8 mouse cellular contexts compared by ENCODE assay signal in genomic region chr16:44139536-44140185, GRCm38 (mm10). TPM values are rescaled to one million over a fixed set of nuclear protein-coding genes. Genes with fewer than 3 reads are reported as not detected.
DNase-seq lines count a peak whose midpoint lies in the region; ATAC-seq lines count a peak whose summit lies in the region.

Gene Atp6v1a, minus strand, starts transcription at chr16:44139705.
Gene Naa50, plus strand, starts transcription at chr16:44139830.

- peak within 1 kb of the TSS; percentile 95 for H3K9ac ChIP-seq in embryonic facial prominence, embryonic 12.5 days
- peak within 1 kb of the TSS; percentile 95 for H3K9ac ChIP-seq in limb, embryonic 15.5 days

- peak; percentile 90 for DNase-seq in layer of hippocampus, adult 11-12 months (ENCODE audit: low spot score)
- DNase-seq in layer of hippocampus, adult 9-10 months (ENCODE audit: low spot score) = no peak
- peak; percentile 91 to 93 for DNase-seq in heart, adult 18-20 months
- DNase-seq in kidney, adult 8-10 months = peak; percentile 90 to 91
- DNase-seq in monocyte, adult 2 months (ENCODE audit: low read depth in 1 of 2, low spot score in 2 of 2) = peak; percentile 77 to 83
- peak; percentile 87 to 88 for DNase-seq in spleen, postnatal 36 days (ENCODE audit: low spot score in 2 of 2)

- H3K4me2 ChIP-seq in embryonic facial prominence, embryonic 12.5 days (replicated peaks) = peak within 1 kb of the TSS; percentile 96
- H3K4me2 ChIP-seq in limb, embryonic 15.5 days = peak within 1 kb of the TSS; percentile 84

- no peaks in the 10 kb centered on the region for H3K27me3 ChIP-seq in embryonic facial prominence, embryonic 12.5 days
- H3K27me3 ChIP-seq in limb, embryonic 15.5 days = no peaks in the 10 kb centered on the region

- 1% methylated on average over 66 of the region's 71 CpGs for whole genome bisulfite sequencing in embryonic facial prominence, embryonic 12.5 days
- WGBS in limb, embryonic 15.5 days = under 1% methylated on average over 59 of the region's 71 CpGs

- peak within 1 kb of the TSS; percentile 97 for H3K27ac ChIP-seq in embryonic facial prominence, embryonic 12.5 days
- peak within 1 kb of the TSS; percentile 99 for H3K27ac ChIP-seq in limb, embryonic 15.5 days

- peak; percentile 87 for ATAC-seq in embryonic facial prominence, embryonic 12.5 days (ENCODE audit: insufficient number of reproducible peaks, insufficient read depth, low FRiP score, low TSS enrichment)
- ATAC-seq in limb, embryonic 15.5 days (ENCODE audit: insufficient number of reproducible peaks, low FRiP score, low TSS enrichment, low read depth) = peak; percentile 89

- H3K36me3 ChIP-seq in embryonic facial prominence, embryonic 12.5 days = no peaks in the 10 kb centered on the region
- H3K36me3 ChIP-seq in limb, embryonic 15.5 days = no peaks in the 10 kb centered on the region

- peaks cover 10% of the 10 kb centered on the region for H3K4me1 ChIP-seq in embryonic facial prominence, embryonic 12.5 days
- H3K4me1 ChIP-seq in limb, embryonic 15.5 days = peaks cover 14% of the 10 kb centered on the region

- H3K9me3 ChIP-seq in embryonic facial prominence, embryonic 12.5 days = no peaks in the 10 kb centered on the region
- no peaks in the 10 kb centered on the region for H3K9me3 ChIP-seq in limb, embryonic 15.5 days

- peak within 1 kb of the TSS; percentile 93 for H3K4me3 ChIP-seq in embryonic facial prominence, embryonic 12.5 days
- H3K4me3 ChIP-seq in limb, embryonic 15.5 days = peak within 1 kb of the TSS; percentile 97

RNA-seq across cellular contexts. Expression of gene Atp6v1a, which starts in this region (rescaled TPM):
- polyA plus RNA-seq in embryonic facial prominence, embryonic 12.5 days (2016; fragmentation: Nextera tagmentation; extraction: Ambion mirVana) = 40.7 and 44.9 TPM in 2 replicates
- 10 to 100 TPM; 24.7 to 27.8 TPM for total RNA-seq in heart, adult 18-20 months (2021)
- polyA plus RNA-seq in limb, embryonic 15.5 days (2015; fragmentation: Nextera tagmentation; extraction: Ambion mirVana) = 58.9 and 65.1 TPM in 2 replicates

RNA-seq across cellular contexts. Expression of gene Naa50, which starts in this region (rescaled TPM):
- 114 and 125 TPM in 2 replicates for polyA plus RNA-seq in embryonic facial prominence, embryonic 12.5 days (2016; fragmentation: Nextera tagmentation; extraction: Ambion mirVana)
- 10 to 100 TPM; 54.6 to 55.7 TPM for total RNA-seq in heart, adult 18-20 months (2021)
- polyA plus RNA-seq in limb, embryonic 15.5 days (2015; fragmentation: Nextera tagmentation; extraction: Ambion mirVana) = 115 and 134 TPM in 2 replicates
